Mouse (Mus musculus) ES-Bruce4 (cell line): ENCODE measurements around the gene Sar1b.

Experiments used
- CTCF ChIP-seq: IDR thresholded peaks from one replicate; pipeline ENCODE4 v1.8.1; 2011; ENCODE audit warnings: low read depth, low read length
- EP300 ChIP-seq: IDR thresholded peaks from 2 replicates; pipeline ENCODE4 v1.6.1; 2011; ENCODE audit warnings: low read depth, low read length; ENCODE audit not compliant: insufficient read depth
- POLR2A ChIP-seq: IDR thresholded peaks from one replicate; pipeline ENCODE4 v1.8.1; 2011; ENCODE audit warnings: low read length; ENCODE audit not compliant: insufficient read depth

GRCm38 (mm10) chr11:51833393-51834066 lies 70.0 kb downstream of the Sar1b start:
- no peak for TF ChIP-seq CTCF
- TF ChIP-seq POLR2A = no peak
- no peak for TF ChIP-seq EP300
